In the genomic region with DNA sequence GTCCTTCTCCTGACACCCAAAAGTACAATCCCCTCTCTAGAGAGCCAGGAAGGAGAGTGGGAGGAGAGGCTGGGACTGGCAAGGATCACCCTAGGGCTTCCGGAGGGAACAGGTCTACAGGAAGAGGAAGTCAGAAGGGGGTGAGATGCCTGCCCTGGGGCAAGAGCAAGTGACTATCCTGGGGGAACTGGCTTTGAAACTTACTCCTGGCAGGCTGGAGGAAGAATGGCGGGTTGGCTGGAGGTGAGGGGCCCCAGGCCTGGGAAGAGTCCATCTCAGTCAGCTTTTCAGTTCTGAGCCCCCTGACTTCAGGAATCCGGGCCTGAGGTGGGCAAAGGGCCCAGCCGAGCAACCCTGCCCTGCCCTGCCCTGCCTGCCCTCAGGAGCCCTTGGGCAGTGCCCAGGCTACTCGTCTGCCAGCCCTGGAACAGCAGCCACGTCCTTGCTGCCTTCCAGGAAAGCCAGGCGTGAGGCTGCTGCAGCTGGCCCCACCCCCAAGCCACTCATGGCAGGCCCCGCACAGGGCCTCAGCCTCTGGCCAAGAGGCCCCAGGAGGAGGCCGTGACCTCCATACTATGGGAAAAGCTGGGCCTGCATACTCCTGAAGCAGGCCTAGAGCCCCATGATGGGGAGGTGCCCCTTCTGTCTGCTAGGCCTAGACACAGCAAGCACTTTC, we compare ENCODE assay signal across 8 mouse cellular contexts. TPM values are rescaled to one million over a fixed set of nuclear protein-coding genes. Genes with fewer than 3 reads are reported as not detected.
DNase-seq lines count a peak whose midpoint lies in the region; ATAC-seq and TF ChIP-seq lines count a peak whose summit lies in the region.

No protein-coding gene starts in this region.

- H3K4me3 ChIP-seq in kidney, embryonic 15.5 days (replicated peaks), result peak overlapping the region; percentile 98; the same call in 1 of the 2 replicates
- no peak overlapping the region for H3K4me3 ChIP-seq in forebrain, embryonic 13.5 days
- H3K4me3 ChIP-seq in hindbrain, embryonic 10.5 days, result peak overlapping the region; percentile 99
- no peak overlapping the region for H3K4me3 ChIP-seq in liver, embryonic 14.5 days (ENCODE audit: insufficient read depth in 1 of 2, low read depth in 2 of 2, low read length in 2 of 2)

- TF ChIP-seq EP300 in liver, embryonic 14.5 days (IDR thresholded peaks at IDR 0.05; ENCODE audit: low read depth), result no peak

- H3K36me3 ChIP-seq in kidney, embryonic 15.5 days, result peaks cover 53% of the 10 kb centered on the region
- H3K36me3 ChIP-seq in forebrain, embryonic 13.5 days (ENCODE audit: poor library complexity, severe bottlenecking), result peaks cover 61% of the 10 kb centered on the region
- H3K36me3 ChIP-seq in hindbrain, embryonic 10.5 days, result peaks cover 61% of the 10 kb centered on the region
- H3K36me3 ChIP-seq in liver, embryonic 14.5 days (replicated peaks; ENCODE audit: control insufficient read depth, insufficient read depth, low read depth), result no peaks in the 10 kb centered on the region; the same call in 1 of the 2 replicates

- DNase-seq in kidney, postnatal 10 days, result no peak
- peak; percentile 47 for DNase-seq in hindbrain, embryonic 10.5 days (ENCODE audit: low spot score)
- no peak for DNase-seq in liver, embryonic 14.5 days (ENCODE audit: low read depth in 3 of 3, low spot score in 3 of 3)
- no peak for DNase-seq in left cerebral cortex, postnatal 4 days
- no peak for DNase-seq in spleen, postnatal 4 days (ENCODE audit: low spot score in 2 of 2)
- DNase-seq in T-cell, adult 2 months (ENCODE audit: low spot score), result no peak

- H3K4me2 ChIP-seq in kidney, embryonic 15.5 days, result peak overlapping the region; percentile 89
- peak overlapping the region; percentile 92; the same call in 1 of the 2 replicates for H3K4me2 ChIP-seq in forebrain, embryonic 13.5 days
- H3K4me2 ChIP-seq in liver, embryonic 14.5 days (ENCODE audit: low read depth), result peak overlapping the region; percentile 3; the same call in 1 of the 2 replicates

- peak overlapping the region; percentile 22; the same call in 1 of the 2 replicates for H3K9ac ChIP-seq in kidney, embryonic 15.5 days
- peak overlapping the region; percentile 100 for H3K9ac ChIP-seq in forebrain, embryonic 13.5 days
- H3K9ac ChIP-seq in liver, embryonic 14.5 days (replicated peaks), result no peak overlapping the region

- intact Hi-C loops in left cerebral cortex, postnatal 4 days (cut with DNase I), result no loop called here

- peaks cover 90% of the 10 kb centered on the region for H3K4me1 ChIP-seq in kidney, embryonic 15.5 days
- peaks cover 76% of the 10 kb centered on the region for H3K4me1 ChIP-seq in forebrain, embryonic 13.5 days
- peaks cover 79% of the 10 kb centered on the region for H3K4me1 ChIP-seq in hindbrain, embryonic 10.5 days (replicated peaks)
- peaks cover 23 to 24% of the 10 kb centered on the region in 2 experiments for H3K4me1 ChIP-seq in liver, embryonic 14.5 days (replicated peaks; ENCODE audit: control insufficient read depth in 2 of 2, insufficient read depth in 2 of 2, low read length in 1 of 2)

- 32% methylated on average over 9 of the region's 9 CpGs for WGBS in kidney, embryonic 15.5 days
- 51% methylated on average over 9 of the region's 9 CpGs for WGBS in forebrain, embryonic 13.5 days
- 43% methylated on average over 9 of the region's 9 CpGs for WGBS in hindbrain, embryonic 10.5 days
- WGBS in liver, embryonic 14.5 days (ENCODE audit: insufficient replicate concordance), result 53% methylated on average over 9 of the region's 9 CpGs

- no peak for TF ChIP-seq CTCF in liver, embryonic 14.5 days (IDR thresholded peaks at IDR 0.05; ENCODE audit: low read depth)

- peak overlapping the region; percentile 23 for H3K27ac ChIP-seq in kidney, embryonic 15.5 days
- H3K27ac ChIP-seq in forebrain, embryonic 13.5 days, result no peak overlapping the region
- peak overlapping the region; percentile 100 for H3K27ac ChIP-seq in hindbrain, embryonic 10.5 days
- H3K27ac ChIP-seq in liver, embryonic 14.5 days, result no peak overlapping the region

- H3K27me3 ChIP-seq in kidney, embryonic 15.5 days, result no peaks in the 10 kb centered on the region
- H3K27me3 ChIP-seq in forebrain, embryonic 13.5 days, result no peaks in the 10 kb centered on the region
- no peaks in the 10 kb centered on the region for H3K27me3 ChIP-seq in hindbrain, embryonic 10.5 days (ENCODE audit: insufficient read depth, poor library complexity, severe bottlenecking)
- H3K27me3 ChIP-seq in liver, embryonic 14.5 days (ENCODE audit: control insufficient read depth, insufficient read depth, low read length), result no peaks in the 10 kb centered on the region

- no peak for ATAC-seq in kidney, embryonic 15.5 days (replicated peaks; ENCODE audit: low FRiP score)
- no peak for ATAC-seq in forebrain, embryonic 13.5 days
- no peak for ATAC-seq in liver, embryonic 14.5 days (ENCODE audit: insufficient read depth)

- no peaks in the 10 kb centered on the region for H3K9me3 ChIP-seq in kidney, embryonic 15.5 days (replicated peaks)
- no peaks in the 10 kb centered on the region for H3K9me3 ChIP-seq in forebrain, embryonic 13.5 days (replicated peaks)
- H3K9me3 ChIP-seq in hindbrain, embryonic 10.5 days, result no peaks in the 10 kb centered on the region
- no peaks in the 10 kb centered on the region for H3K9me3 ChIP-seq in liver, embryonic 14.5 days (ENCODE audit: control insufficient read depth, low read length)

RNA-seq across cellular contexts. Expression of a gene that starts 3.8 kb away (rescaled TPM):
- 53.7 and 56.7 TPM in 2 replicates for polyA plus RNA-seq in kidney, embryonic 15.5 days (2015; fragmentation: Nextera tagmentation; extraction: Ambion mirVana)
- polyA plus RNA-seq in forebrain, embryonic 13.5 days (2015; fragmentation: Nextera tagmentation; extraction: Ambion mirVana), result 46.4 and 50.3 TPM in 2 replicates
- polyA plus RNA-seq in hindbrain, embryonic 10.5 days (2016; fragmentation: Nextera tagmentation; extraction: Ambion mirVana), result 50.9 and 56.8 TPM in 2 replicates
- polyA plus RNA-seq in liver, embryonic 14.5 days (2012; rRNA removed), result 33.6 and 41.2 TPM in 2 replicates
- 9.9 and 17.2 TPM in 2 replicates for polyA plus RNA-seq in liver, embryonic 14.5 days (2014; fragmentation: Nextera tagmentation; extraction: Ambion mirVana)
- 100 to 1,000 TPM; 279 to 286 TPM for total RNA-seq in left cerebral cortex, postnatal 4 days (2021)

RNA-seq across cellular contexts. Expression of a gene that starts 7.8 kb away (rescaled TPM):
- polyA plus RNA-seq in kidney, embryonic 15.5 days (2015; fragmentation: Nextera tagmentation; extraction: Ambion mirVana), result 4.0 and 4.6 TPM in 2 replicates
- 2.1 and 2.4 TPM in 2 replicates for polyA plus RNA-seq in forebrain, embryonic 13.5 days (2015; fragmentation: Nextera tagmentation; extraction: Ambion mirVana)
- polyA plus RNA-seq in hindbrain, embryonic 10.5 days (2016; fragmentation: Nextera tagmentation; extraction: Ambion mirVana), result 7.1 and 10.9 TPM in 2 replicates
- polyA plus RNA-seq in liver, embryonic 14.5 days (2012; rRNA removed), result 0.69 and 0.74 TPM in 2 replicates
- 0.64 and 1.1 TPM in 2 replicates for polyA plus RNA-seq in liver, embryonic 14.5 days (2014; fragmentation: Nextera tagmentation; extraction: Ambion mirVana)
- total RNA-seq in left cerebral cortex, postnatal 4 days (2021), result 1 to 10 TPM in 1 of 2 experiments, under 1 TPM in 1; 0.62 to 1.9 TPM

RNA-seq across cellular contexts. Expression of a gene that starts 26.4 kb away (rescaled TPM):
- 255 and 266 TPM in 2 replicates for polyA plus RNA-seq in kidney, embryonic 15.5 days (2015; fragmentation: Nextera tagmentation; extraction: Ambion mirVana)
- polyA plus RNA-seq in forebrain, embryonic 13.5 days (2015; fragmentation: Nextera tagmentation; extraction: Ambion mirVana), result 154 and 174 TPM in 2 replicates
- 281 and 334 TPM in 2 replicates for polyA plus RNA-seq in hindbrain, embryonic 10.5 days (2016; fragmentation: Nextera tagmentation; extraction: Ambion mirVana)
- polyA plus RNA-seq in liver, embryonic 14.5 days (2012; rRNA removed), result 64.0 and 70.6 TPM in 2 replicates
- 157 and 165 TPM in 2 replicates for polyA plus RNA-seq in liver, embryonic 14.5 days (2014; fragmentation: Nextera tagmentation; extraction: Ambion mirVana)
- total RNA-seq in left cerebral cortex, postnatal 4 days (2021), result 10 to 100 TPM; 25.3 to 25.9 TPM

RNA-seq across cellular contexts. Expression of a gene that starts 49.4 kb away (rescaled TPM):
- polyA plus RNA-seq in kidney, embryonic 15.5 days (2015; fragmentation: Nextera tagmentation; extraction: Ambion mirVana), result 15.8 and 16.6 TPM in 2 replicates
- 11.0 and 13.1 TPM in 2 replicates for polyA plus RNA-seq in forebrain, embryonic 13.5 days (2015; fragmentation: Nextera tagmentation; extraction: Ambion mirVana)
- polyA plus RNA-seq in hindbrain, embryonic 10.5 days (2016; fragmentation: Nextera tagmentation; extraction: Ambion mirVana), result 6.7 and 8.7 TPM in 2 replicates
- 3.4 and 4.2 TPM in 2 replicates for polyA plus RNA-seq in liver, embryonic 14.5 days (2012; rRNA removed)
- polyA plus RNA-seq in liver, embryonic 14.5 days (2014; fragmentation: Nextera tagmentation; extraction: Ambion mirVana), result 1.9 and 2.6 TPM in 2 replicates
- 100 to 1,000 TPM; 183 to 185 TPM for total RNA-seq in left cerebral cortex, postnatal 4 days (2021)

RNA-seq across cellular contexts. Expression of a gene that starts 51.0 kb away (rescaled TPM):
- polyA plus RNA-seq in kidney, embryonic 15.5 days (2015; fragmentation: Nextera tagmentation; extraction: Ambion mirVana), result 11.6 and 12.4 TPM in 2 replicates
- 1.4 and 2.1 TPM in 2 replicates for polyA plus RNA-seq in forebrain, embryonic 13.5 days (2015; fragmentation: Nextera tagmentation; extraction: Ambion mirVana)
- 3.7 and 5.5 TPM in 2 replicates for polyA plus RNA-seq in hindbrain, embryonic 10.5 days (2016; fragmentation: Nextera tagmentation; extraction: Ambion mirVana)
- polyA plus RNA-seq in liver, embryonic 14.5 days (2012; rRNA removed), result 3.7 and 5.4 TPM in 2 replicates
- polyA plus RNA-seq in liver, embryonic 14.5 days (2014; fragmentation: Nextera tagmentation; extraction: Ambion mirVana), result 7.6 and 8.5 TPM in 2 replicates
- 1 to 10 TPM; 1.5 to 1.7 TPM for total RNA-seq in left cerebral cortex, postnatal 4 days (2021)

Comparison
In these comparisons a context has a peak if more than half of its experiments do, and no peak if none do; other contexts are left out.
1. H3K27ac ChIP-seq: peak in kidney, embryonic 15.5 days (single experiment) and hindbrain, embryonic 10.5 days (single experiment); none in forebrain, embryonic 13.5 days (single experiment) and liver, embryonic 14.5 days (single experiment).
2. H3K4me2 ChIP-seq: peak in every context shown above with its lines; median percentile 92 in forebrain, embryonic 13.5 days; 89 in kidney, embryonic 15.5 days; 3 in liver, embryonic 14.5 days.
3. H3K4me3 ChIP-seq: peak in kidney, embryonic 15.5 days (single experiment) and hindbrain, embryonic 10.5 days (single experiment); none in forebrain, embryonic 13.5 days (single experiment) and liver, embryonic 14.5 days (0 of 2).